Mouse (Mus musculus) kidney, postnatal 36 days (tissue): ENCODE results near the gene Cnbd2.
"Not testable (repeated sequence)": the region's sequence is repeated elsewhere in the genome, so short reads cannot be mapped to it uniquely, and the experiment has no call there.

Source experiments
- DNase-seq, 2 experiments: peaks; one replicate each; pipeline ENCODE4 v3.0.0; 2021 to 2022; ENCODE audit warnings: mixed read lengths in 2 of 2

The Cnbd2 gene

GRCm38 (mm10) chr2:156393155-156393828, 81.2 kb downstream of the Cnbd2 start:
- peak in 1 of 2 experiments; percentile 14 for DNase-seq

- DNase-seq, result no peak
Measured at GRCm38 (mm10) chr2:156394282-156394681, 82.2 kb downstream of the Cnbd2 start.

GRCm38 (mm10) chr2:156396096-156396495, 84.0 kb downstream of the Cnbd2 start:
- DNase-seq, result no peak

- DNase-seq, result no peak
Measured at GRCm38 (mm10) chr2:156397988-156398387, 85.9 kb downstream of the Cnbd2 start.

GRCm38 (mm10) chr2:156399485-156399884, 87.4 kb downstream of the Cnbd2 start:
- DNase-seq, result no peak

- peak; percentile 13 to 55 for DNase-seq
Measured at GRCm38 (mm10) chr2:156401331-156401730, 89.2 kb downstream of the Cnbd2 start.

- no peak for DNase-seq
Measured at GRCm38 (mm10) chr2:156402036-156402435, 89.9 kb downstream of the Cnbd2 start.

- DNase-seq, result no peak
Measured at GRCm38 (mm10) chr2:156406987-156407386, 94.9 kb downstream of the Cnbd2 start.

GRCm38 (mm10) chr2:156408168-156408567, 96.1 kb downstream of the Cnbd2 start:
- DNase-seq, result no peak

- DNase-seq, result not testable (repeated sequence)
Measured at GRCm38 (mm10) chr2:156411348-156411747, 99.2 kb downstream of the Cnbd2 start.

- no peak for DNase-seq
Measured at GRCm38 (mm10) chr2:156414996-156415395, 102.9 kb downstream of the Cnbd2 start.

GRCm38 (mm10) chr2:156415674-156416073, 103.6 kb downstream of the Cnbd2 start:
- no peak for DNase-seq

GRCm38 (mm10) chr2:156417194-156417593, 105.1 kb downstream of the Cnbd2 start:
- DNase-seq, result no peak

- DNase-seq, result no peak
Measured at GRCm38 (mm10) chr2:156418467-156418866, 106.4 kb downstream of the Cnbd2 start.

GRCm38 (mm10) chr2:156420327-156420693, 108.2 kb downstream of the Cnbd2 start:
- DNase-seq, result no peak

GRCm38 (mm10) chr2:156420694-156421380, 108.7 kb downstream of the Cnbd2 start, which contains the start of gene Epb41l1:
Gene Epb41l1 (plus strand): TSS chr2:156420909.
- DNase-seq, result peak; percentile 77 to 84

- peak in 1 of 2 experiments; percentile 55 for DNase-seq
Measured at GRCm38 (mm10) chr2:156421381-156422110, 109.4 kb downstream of the Cnbd2 start.

- no peak for DNase-seq
Measured at GRCm38 (mm10) chr2:156422631-156423030, 110.5 kb downstream of the Cnbd2 start.

GRCm38 (mm10) chr2:156423672-156424071, 111.6 kb downstream of the Cnbd2 start:
- DNase-seq, result no peak
